Mouse (Mus musculus): ENCODE data around the gene Abt1.

The Abt1 gene

GRCm38 (mm10) chr13:23423286-23424051, at the start of gene Abt1:
TSS of gene Abt1 (minus strand) at chr13:23423866.
- peak; percentile 95 for DNase-seq (ENCODE audit: low spot score)

DNA sequence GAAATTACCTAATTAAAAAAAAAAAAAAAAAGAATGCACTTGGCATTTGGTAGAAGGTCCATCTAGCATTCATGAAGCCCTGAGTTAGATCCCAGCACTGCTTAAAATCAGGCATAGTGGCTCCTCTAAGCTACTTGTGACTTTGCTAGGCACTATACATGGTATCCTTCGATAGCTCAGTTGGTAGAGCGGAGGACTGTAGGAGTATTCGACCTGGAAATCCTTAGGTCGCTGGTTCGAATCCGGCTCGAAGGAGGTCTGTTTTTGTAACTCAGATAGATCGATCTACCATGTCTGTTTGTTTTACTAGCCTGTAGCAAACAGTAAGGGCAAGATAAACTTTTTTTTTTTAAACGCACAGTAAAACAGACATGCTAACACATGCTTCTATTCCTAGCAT, 43.2 kb upstream of the Abt1 start:
- DNase-seq (ENCODE audit: low spot score), result peak; percentile 67

GRCm38 (mm10) chr13:23466306-23466705, 42.6 kb upstream of the Abt1 start:
- DNase-seq (ENCODE audit: low spot score), result no peak

GRCm38 (mm10) chr13:23465600-23466109, 42.0 kb upstream of the Abt1 start, which contains the start of gene Btn1a1:
TSS of gene Btn1a1 (minus strand) at chr13:23465901.
- DNase-seq (ENCODE audit: low spot score), result no peak

- DNase-seq (ENCODE audit: low spot score), result no peak
Observed at GRCm38 (mm10) chr13:23464841-23465366, 41.2 kb upstream of the Abt1 start.

DNA sequence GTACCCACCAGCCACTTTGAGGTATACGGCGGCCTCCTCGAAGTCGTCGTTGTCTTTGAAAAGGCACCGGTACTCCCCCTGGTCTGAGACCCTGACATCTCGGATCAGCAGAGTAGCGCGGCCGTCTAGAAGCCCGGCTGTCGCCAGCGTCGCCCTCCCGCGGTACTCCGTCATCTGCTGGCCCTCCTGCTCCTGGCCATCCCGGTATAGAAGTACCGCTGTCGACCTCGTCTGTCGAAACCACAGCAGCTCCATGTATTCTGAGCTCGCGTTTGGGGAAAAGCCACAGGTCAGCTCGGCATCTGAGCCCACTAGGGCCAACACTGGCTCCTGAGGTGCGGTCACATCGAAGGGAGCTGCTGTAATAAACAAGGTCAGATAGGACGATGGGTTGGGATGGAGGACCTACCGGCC, 40.6 kb upstream of the Abt1 start:
- peak; percentile 16 for DNase-seq (ENCODE audit: low spot score)

DNA sequence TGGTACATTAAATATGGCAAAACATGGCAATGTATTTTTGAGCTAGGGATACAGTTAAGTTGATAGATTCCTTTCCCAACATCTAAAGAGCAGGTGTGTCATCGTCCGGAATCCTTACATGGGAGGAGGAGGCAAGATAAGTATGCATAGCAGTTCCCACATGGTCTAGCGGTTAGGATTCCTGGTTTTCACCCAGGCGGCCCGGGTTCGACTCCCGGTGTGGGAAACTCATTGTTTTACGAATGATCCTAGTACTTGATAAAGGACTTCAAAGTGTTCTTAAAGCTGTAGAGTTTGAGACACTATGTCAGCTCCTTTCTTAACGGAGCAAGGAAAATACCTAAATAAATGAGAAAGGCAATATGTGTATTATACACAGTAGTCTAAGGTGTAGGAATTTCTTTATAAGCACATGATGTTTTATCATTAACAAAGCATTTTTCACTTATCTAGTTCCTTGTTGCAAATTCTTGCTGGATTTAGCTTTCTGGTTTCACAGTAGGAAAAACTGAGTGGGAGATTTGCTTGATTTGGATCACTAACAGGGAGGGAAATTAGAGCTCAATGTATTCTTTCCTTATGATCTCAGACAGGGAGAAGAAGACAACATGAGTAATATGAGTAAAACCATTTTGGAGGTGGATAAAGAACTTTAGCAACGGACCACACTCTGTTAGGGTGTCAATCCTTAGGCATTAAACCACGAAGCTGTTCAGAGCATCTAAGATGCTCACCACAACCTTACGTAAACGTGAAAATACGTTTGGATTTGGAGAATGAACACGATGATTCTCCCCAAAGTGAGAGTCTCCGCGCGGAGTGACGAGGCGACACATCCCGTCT, 39.9 kb upstream of the Abt1 start:
- peak; percentile 59 for DNase-seq (ENCODE audit: low spot score)

DNA sequence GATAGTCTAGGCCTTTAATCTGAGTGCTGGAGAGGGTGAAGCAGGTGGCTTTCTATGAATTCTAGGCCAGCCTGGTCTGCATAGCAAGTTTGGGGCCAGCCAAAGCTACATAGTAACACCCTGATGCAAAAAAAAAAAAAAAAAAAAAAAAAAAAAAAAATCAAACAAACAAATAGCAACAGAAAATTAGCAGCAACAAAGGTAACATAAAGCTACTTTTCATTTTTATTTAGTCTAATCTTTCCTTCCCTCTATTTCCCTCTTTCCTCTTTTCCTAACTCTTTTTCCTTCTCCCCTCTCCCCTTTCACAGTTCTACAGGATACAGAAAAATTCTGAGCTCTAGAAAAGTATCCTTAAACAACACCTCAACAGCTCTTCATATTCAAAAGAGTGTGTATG, 39.0 kb upstream of the Abt1 start:
- DNase-seq (ENCODE audit: low spot score), result no peak

DNA sequence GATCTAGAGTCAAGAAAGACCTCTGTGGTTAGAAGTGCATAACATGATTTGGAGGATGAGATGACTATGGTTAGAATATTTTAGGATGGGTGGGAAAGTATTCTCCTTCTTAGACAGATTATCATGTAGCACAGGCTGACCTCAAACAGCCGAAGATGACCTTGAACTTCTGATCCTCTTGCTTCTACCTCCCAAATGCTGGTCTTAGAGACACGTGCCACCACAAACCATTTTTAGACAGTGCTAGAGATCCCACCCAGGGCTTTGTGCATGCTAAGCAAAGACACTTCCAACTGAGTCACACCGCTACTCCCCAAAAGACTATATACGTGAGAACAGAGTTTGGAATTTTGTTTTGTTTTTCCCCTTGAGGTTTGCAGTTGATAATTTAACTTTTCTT, 38.4 kb upstream of the Abt1 start:
- no peak for DNase-seq (ENCODE audit: low spot score)

- no peak for DNase-seq (ENCODE audit: low spot score)
Observed at GRCm38 (mm10) chr13:23459264-23459846, 35.7 kb upstream of the Abt1 start.

- DNase-seq (ENCODE audit: low spot score), result no peak
Observed at GRCm38 (mm10) chr13:23453926-23454325, 30.3 kb upstream of the Abt1 start.

GRCm38 (mm10) chr13:23453362-23453862, 29.7 kb upstream of the Abt1 start:
- peak; percentile 66 for DNase-seq (ENCODE audit: low spot score)

DNA sequence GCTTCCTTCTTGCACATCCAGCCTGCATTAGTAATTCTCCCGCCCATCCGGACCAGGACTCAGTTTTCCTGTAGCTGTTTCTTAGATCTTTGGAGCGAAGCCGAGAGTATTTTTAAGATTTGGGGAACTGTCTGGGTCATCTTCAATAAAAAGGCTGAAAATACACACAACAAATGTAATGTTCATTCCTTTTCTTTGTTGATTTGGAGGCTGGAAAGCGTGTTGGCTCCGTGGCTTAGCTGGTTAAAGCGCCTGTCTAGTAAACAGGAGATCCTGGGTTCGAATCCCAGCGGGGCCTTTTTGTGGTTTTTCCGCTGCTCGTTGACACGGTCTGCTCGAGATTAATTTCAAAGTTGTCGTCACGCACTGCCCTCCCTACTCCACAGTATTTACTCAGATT, 26.7 kb upstream of the Abt1 start:
- peak; percentile 83 for DNase-seq (ENCODE audit: low spot score)

- no peak for DNase-seq (ENCODE audit: low spot score)
Observed at GRCm38 (mm10) chr13:23449235-23450095, 25.8 kb upstream of the Abt1 start.

- no peak for DNase-seq (ENCODE audit: low spot score)
Observed at GRCm38 (mm10) chr13:23448758-23449157, 25.1 kb upstream of the Abt1 start.

DNA sequence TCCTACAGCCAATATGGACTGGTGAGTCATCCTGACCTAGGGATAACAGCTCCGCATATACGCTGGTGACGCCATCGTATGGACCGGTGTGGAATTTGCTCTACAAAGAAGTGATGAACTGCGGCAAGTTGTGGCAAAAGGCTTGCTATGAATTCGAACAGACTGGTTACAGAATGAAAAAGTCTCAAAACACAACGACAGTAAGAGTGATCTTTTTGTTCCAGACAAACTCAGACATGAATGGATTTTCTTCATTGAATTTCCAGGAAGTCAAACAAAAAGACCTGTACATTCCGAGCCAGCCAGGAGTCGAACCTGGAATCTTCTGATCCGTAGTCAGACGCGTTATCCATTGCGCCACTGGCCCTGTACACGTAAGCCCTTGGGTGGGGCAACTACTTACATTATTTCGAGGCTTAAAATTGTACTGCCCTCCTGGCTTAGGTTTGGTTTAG, 22.9 kb upstream of the Abt1 start:
- peak; percentile 79 for DNase-seq (ENCODE audit: low spot score)

GRCm38 (mm10) chr13:23445561-23446320, 22.1 kb upstream of the Abt1 start:
- peak; percentile 90 for DNase-seq (ENCODE audit: low spot score)

GRCm38 (mm10) chr13:23445156-23445555, 21.5 kb upstream of the Abt1 start:
- DNase-seq (ENCODE audit: low spot score), result no peak

DNA sequence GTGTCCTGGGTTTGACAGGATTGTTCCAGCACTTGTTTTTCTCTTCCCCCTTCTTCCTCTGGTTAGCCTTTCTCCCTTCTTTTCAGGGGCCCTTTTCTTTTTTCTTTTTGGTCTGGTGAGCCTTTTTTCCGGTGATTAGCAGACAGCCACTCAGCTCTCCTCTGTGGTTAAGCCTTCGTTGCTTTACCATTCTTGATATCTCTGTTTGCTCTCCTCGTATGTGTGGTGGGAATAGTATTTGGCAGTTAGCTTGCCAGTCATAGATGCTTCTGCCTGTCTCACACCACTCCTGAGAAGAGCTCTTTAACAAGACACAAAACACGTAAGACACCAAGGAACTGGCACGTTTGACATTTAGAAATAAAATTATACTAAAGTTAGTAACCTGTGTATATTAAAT, 20.8 kb upstream of the Abt1 start:
- no peak for DNase-seq (ENCODE audit: low spot score)

DNA sequence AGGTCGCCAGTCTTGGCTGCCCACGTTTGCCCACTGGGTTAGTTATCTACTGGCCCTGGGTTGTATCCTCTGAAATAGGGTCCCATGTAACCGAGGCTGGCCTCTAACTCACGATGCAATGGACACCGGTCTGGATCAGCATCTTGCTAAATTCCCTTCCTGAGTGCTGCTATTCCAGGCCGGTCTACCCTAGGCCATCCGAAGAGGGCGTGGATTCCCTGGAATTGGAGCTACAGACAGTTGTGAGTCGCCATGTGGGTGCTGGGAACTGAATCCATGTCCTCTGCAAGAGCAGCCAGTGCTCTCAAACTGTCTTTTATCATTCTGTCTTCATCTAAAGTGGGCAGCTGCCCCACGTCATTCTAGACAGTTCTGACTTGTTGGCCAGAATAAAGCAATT, 16.2 kb upstream of the Abt1 start:
- no peak for DNase-seq (ENCODE audit: low spot score)
